Mouse (Mus musculus): ENCODE data around the gene Tmem59l.

- no peak for TF ChIP-seq GATA1 (IDR thresholded peaks at IDR 0.05; ENCODE audit: borderline replicate concordance, low read length)
- TF ChIP-seq CTCF (IDR thresholded peaks at IDR 0.05; ENCODE audit: low read depth, low read length), result no peak
- TF ChIP-seq TAL1 (conservative IDR thresholded peaks at IDR 0.05; ENCODE audit: low read depth, low read length), result no peak
- TF ChIP-seq GATA2 (IDR thresholded peaks at IDR 0.05; ENCODE audit: borderline replicate concordance, low read depth, low read length), result no peak
- no peak for TF ChIP-seq POLR2AphosphoS5 (IDR thresholded peaks at IDR 0.05; ENCODE audit: insufficient replicate concordance, low read depth, low read length)
Observed at GRCm38 (mm10) chr8:70445988-70446387, 41.2 kb downstream of the Tmem59l start.

All from G1E (cell line).